In genomic region chr5:140652587-140652986, GRCm38 (mm10) we compare ENCODE assay signal across 12 mouse cellular contexts. TPM values are rescaled to one million over a fixed set of nuclear protein-coding genes. Genes with fewer than 3 reads are reported as not detected.
A peak's percentile ranks its signal among the peaks of the same experiment; 100 is the strongest.
DNase-seq lines count a peak whose midpoint lies in the region; ATAC-seq and TF ChIP-seq lines count a peak whose summit lies in the region.
"Had no signal": no experiment of that assay in that cellular context is flagged by ENCODE, and none has a peak within 500 bp of the region (broad histone marks: within the 10 kb centered on the region; RNA-seq: fewer than 3 reads in every experiment).

No protein-coding gene starts in this region.

- H3K4me2 ChIP-seq in limb, embryonic 14.5 days (replicated peaks; ENCODE audit: low read depth, low read length, severe bottlenecking) = no peak overlapping the region
- H3K4me2 ChIP-seq in stomach, embryonic 14.5 days (replicated peaks; ENCODE audit: low read depth, low read length) = no peak overlapping the region
- H3K4me2 ChIP-seq: liver, embryonic 11.5 days; neural tube, embryonic 12.5 days had no signal

- peak overlapping the region; percentile 63; the same call in 1 of the 2 replicates for H3K27ac ChIP-seq in heart, embryonic 10.5 days
- peak overlapping the region; percentile 52; the same call in 1 of the 2 replicates for H3K27ac ChIP-seq in limb, embryonic 14.5 days (replicated peaks; ENCODE audit: low read depth, low read length)
- no peak overlapping the region for H3K27ac ChIP-seq in limb, embryonic 10.5 days
- H3K27ac ChIP-seq in stomach, embryonic 14.5 days (ENCODE audit: low read length) = peak overlapping the region; percentile 21; the same call in 1 of the 2 replicates
- H3K27ac ChIP-seq: neural tube, embryonic 12.5 days had no signal

- H3K9me3 ChIP-seq in heart, embryonic 10.5 days = no peaks in the 10 kb centered on the region
- no peaks in the 10 kb centered on the region for H3K9me3 ChIP-seq in limb, embryonic 14.5 days (ENCODE audit: control insufficient read depth, low read length)
- no peaks in the 10 kb centered on the region for H3K9me3 ChIP-seq in limb, embryonic 10.5 days (replicated peaks)
- no peaks in the 10 kb centered on the region for H3K9me3 ChIP-seq in stomach, embryonic 14.5 days (ENCODE audit: control insufficient read depth, low read depth, low read length)
- H3K9me3 ChIP-seq: neural tube, embryonic 12.5 days had no signal

- no peak for TF ChIP-seq POLR2A in limb, embryonic 14.5 days (IDR thresholded peaks at IDR 0.05; ENCODE audit: borderline replicate concordance, extremely low read depth, insufficient read depth, insufficient read length)

- DNase-seq in heart, embryonic 10.5 days (ENCODE audit: low spot score) = no peak
- DNase-seq in heart, adult 8-10 months (ENCODE audit: low spot score) = no peak
- DNase-seq in limb, embryonic 14.5 days (ENCODE audit: low spot score) = peak; percentile 69
- no peak for DNase-seq in limb, embryonic 10.5 days (ENCODE audit: low spot score)
- DNase-seq in heart, postnatal 4 days = peak; percentile 74
- no peak for DNase-seq in thymus, postnatal 36 days
- DNase-seq: cerebellum, adult 2 months; thymus, postnatal 4 days had no signal

- H3K4me1 ChIP-seq in heart, embryonic 10.5 days = peaks cover 32% of the 10 kb centered on the region
- peaks cover 10% of the 10 kb centered on the region for H3K4me1 ChIP-seq in limb, embryonic 14.5 days (ENCODE audit: control insufficient read depth, insufficient read depth, low read length)
- H3K4me1 ChIP-seq in limb, embryonic 10.5 days = peaks cover 20% of the 10 kb centered on the region
- H3K4me1 ChIP-seq in stomach, embryonic 14.5 days (ENCODE audit: control insufficient read depth, insufficient read depth, low read length) = peaks cover 11% of the 10 kb centered on the region; the same call in 1 of the 2 replicates

- H3K27me3 ChIP-seq in heart, embryonic 10.5 days (ENCODE audit: insufficient read depth, poor library complexity, severe bottlenecking) = 0 out of 2 replicates have a peak, but pooled peaks cover 8% of the 10 kb centered on the region
- H3K27me3 ChIP-seq in limb, embryonic 14.5 days (ENCODE audit: control insufficient read depth, insufficient read depth, low read length) = no peaks in the 10 kb centered on the region
- H3K27me3 ChIP-seq in limb, embryonic 10.5 days (ENCODE audit: low read depth, poor library complexity, severe bottlenecking) = no peaks in the 10 kb centered on the region
- H3K27me3 ChIP-seq in stomach, embryonic 14.5 days (ENCODE audit: control insufficient read depth, insufficient read depth, low read length) = no peaks in the 10 kb centered on the region
- H3K27me3 ChIP-seq: neural tube, embryonic 12.5 days had no signal

- no peak overlapping the region for H3K9ac ChIP-seq in limb, embryonic 14.5 days (ENCODE audit: low read depth, low read length, severe bottlenecking)
- no peak overlapping the region for H3K9ac ChIP-seq in stomach, embryonic 14.5 days (replicated peaks; ENCODE audit: low read depth, low read length)
- H3K9ac ChIP-seq: neural tube, embryonic 12.5 days had no signal

- ATAC-seq in limb, embryonic 14.5 days (ENCODE audit: low FRiP score, low read depth) = no peak
- ATAC-seq in stomach, embryonic 14.5 days (ENCODE audit: insufficient number of reproducible peaks, insufficient read depth, low FRiP score, low read depth) = no peak
- ATAC-seq in erythroid progenitor cell, adult 5-6 weeks (replicated peaks; ENCODE audit: low FRiP score, poor library complexity, severe bottlenecking) = no peak

- 66% methylated on average over 7 of the region's 7 CpGs for WGBS in heart, embryonic 10.5 days
- 62% methylated on average over 7 of the region's 7 CpGs for WGBS in limb, embryonic 14.5 days
- 81% methylated on average over 7 of the region's 7 CpGs for WGBS in limb, embryonic 10.5 days
- WGBS in stomach, embryonic 14.5 days = 61% methylated on average over 7 of the region's 7 CpGs

- no peak overlapping the region for H3K4me3 ChIP-seq in heart, embryonic 10.5 days
- no peak overlapping the region for H3K4me3 ChIP-seq in limb, embryonic 14.5 days (replicated peaks; ENCODE audit: low read length)
- no peak overlapping the region for H3K4me3 ChIP-seq in limb, embryonic 10.5 days
- H3K4me3 ChIP-seq in stomach, embryonic 14.5 days (ENCODE audit: low read depth, low read length) = no peak overlapping the region
- H3K4me3 ChIP-seq: neural tube, embryonic 12.5 days had no signal

- no peaks in the 10 kb centered on the region for H3K36me3 ChIP-seq in heart, embryonic 10.5 days
- H3K36me3 ChIP-seq in limb, embryonic 14.5 days (ENCODE audit: control insufficient read depth, insufficient read depth, low read length) = no peaks in the 10 kb centered on the region
- no peaks in the 10 kb centered on the region for H3K36me3 ChIP-seq in limb, embryonic 10.5 days
- H3K36me3 ChIP-seq in stomach, embryonic 14.5 days (ENCODE audit: control insufficient read depth, insufficient read depth, low read length) = no peaks in the 10 kb centered on the region
- H3K36me3 ChIP-seq: neural tube, embryonic 12.5 days had no signal

RNA-seq across cellular contexts. Expression of gene Ttyh3, which starts 3.8 kb away (rescaled TPM):
- polyA plus RNA-seq in heart, embryonic 10.5 days (2016; fragmentation: Nextera tagmentation; extraction: Ambion mirVana) = 23.5 and 32.9 TPM in 2 replicates
- 10 to 100 TPM in 2 of 4 experiments, 1 to 10 TPM in 2; 8.8 to 11.5 (median 9.9) TPM for total RNA-seq in heart, adult 8-10 months (2022)
- 118 and 180 TPM in 2 replicates for polyA plus RNA-seq in limb, embryonic 14.5 days (2012; rRNA removed)
- 57.5 and 66.3 TPM in 2 replicates for polyA plus RNA-seq in limb, embryonic 14.5 days (2014; fragmentation: Nextera tagmentation; extraction: Ambion mirVana)
- polyA plus RNA-seq in limb, embryonic 10.5 days (2016; fragmentation: Nextera tagmentation; extraction: Ambion mirVana) = 36.6 and 47.0 TPM in 2 replicates
- total RNA-seq in heart, postnatal 4 days (2021) = 10 to 100 TPM; 83.0 to 90.4 TPM
- 41.9 and 43.1 TPM in 2 replicates for polyA plus RNA-seq in stomach, embryonic 14.5 days (2014; fragmentation: Nextera tagmentation; extraction: Ambion mirVana)
- 21.8 and 26.7 TPM in 2 replicates for total RNA-seq in erythroid progenitor cell, adult 5-6 weeks (2015; ENCODE audit: low replicate concordance)
- total RNA-seq in erythroid progenitor cell, adult 5-6 weeks (2017; ENCODE audit: low replicate concordance) = 21.2 and 23.2 TPM in 2 replicates

RNA-seq across cellular contexts. Expression of gene Lfng, which starts 45.5 kb away (rescaled TPM):
- polyA plus RNA-seq in heart, embryonic 10.5 days (2016; fragmentation: Nextera tagmentation; extraction: Ambion mirVana) = 3.8 and 4.7 TPM in 2 replicates
- total RNA-seq in heart, adult 8-10 months (2022) = 1 to 10 TPM; 6.0 to 8.3 (median 6.9) TPM
- polyA plus RNA-seq in limb, embryonic 14.5 days (2012; rRNA removed) = 38.9 and 48.2 TPM in 2 replicates
- 19.2 and 21.4 TPM in 2 replicates for polyA plus RNA-seq in limb, embryonic 14.5 days (2014; fragmentation: Nextera tagmentation; extraction: Ambion mirVana)
- polyA plus RNA-seq in limb, embryonic 10.5 days (2016; fragmentation: Nextera tagmentation; extraction: Ambion mirVana) = 4.3 and 5.8 TPM in 2 replicates
- total RNA-seq in heart, postnatal 4 days (2021) = 10 to 100 TPM; 11.6 to 12.1 TPM
- 22.4 and 25.8 TPM in 2 replicates for polyA plus RNA-seq in stomach, embryonic 14.5 days (2014; fragmentation: Nextera tagmentation; extraction: Ambion mirVana)
- 19.7 and 20.5 TPM in 2 replicates for total RNA-seq in erythroid progenitor cell, adult 5-6 weeks (2015; ENCODE audit: low replicate concordance)
- 1.9 and 11.4 TPM in 2 replicates for total RNA-seq in erythroid progenitor cell, adult 5-6 weeks (2017; ENCODE audit: low replicate concordance)

RNA-seq across cellular contexts. Expression of gene Iqce, which starts 49.6 kb away (rescaled TPM):
- 11.4 and 17.9 TPM in 2 replicates for polyA plus RNA-seq in heart, embryonic 10.5 days (2016; fragmentation: Nextera tagmentation; extraction: Ambion mirVana)
- 1 to 10 TPM; 4.5 to 7.8 (median 5.6) TPM for total RNA-seq in heart, adult 8-10 months (2022)
- polyA plus RNA-seq in limb, embryonic 14.5 days (2012; rRNA removed) = 38.3 and 43.1 TPM in 2 replicates
- polyA plus RNA-seq in limb, embryonic 14.5 days (2014; fragmentation: Nextera tagmentation; extraction: Ambion mirVana) = 23.4 and 24.0 TPM in 2 replicates
- polyA plus RNA-seq in limb, embryonic 10.5 days (2016; fragmentation: Nextera tagmentation; extraction: Ambion mirVana) = 24.2 and 24.9 TPM in 2 replicates
- total RNA-seq in heart, postnatal 4 days (2021) = 10 to 100 TPM; 11.3 to 12.8 TPM
- 24.7 and 28.1 TPM in 2 replicates for polyA plus RNA-seq in stomach, embryonic 14.5 days (2014; fragmentation: Nextera tagmentation; extraction: Ambion mirVana)
- 1.7 and 2.5 TPM in 2 replicates for total RNA-seq in erythroid progenitor cell, adult 5-6 weeks (2015; ENCODE audit: low replicate concordance)
- total RNA-seq in erythroid progenitor cell, adult 5-6 weeks (2017; ENCODE audit: low replicate concordance) = 3.3 and 6.2 TPM in 2 replicates

RNA-seq across cellular contexts. Expression of gene Brat1, which starts 52.2 kb away (rescaled TPM):
- polyA plus RNA-seq in heart, embryonic 10.5 days (2016; fragmentation: Nextera tagmentation; extraction: Ambion mirVana) = 18.6 and 19.1 TPM in 2 replicates
- 1 to 10 TPM; 6.7 to 8.2 (median 7.8) TPM for total RNA-seq in heart, adult 8-10 months (2022)
- 29.6 and 38.6 TPM in 2 replicates for polyA plus RNA-seq in limb, embryonic 14.5 days (2012; rRNA removed)
- 19.9 and 22.2 TPM in 2 replicates for polyA plus RNA-seq in limb, embryonic 14.5 days (2014; fragmentation: Nextera tagmentation; extraction: Ambion mirVana)
- polyA plus RNA-seq in limb, embryonic 10.5 days (2016; fragmentation: Nextera tagmentation; extraction: Ambion mirVana) = 21.8 and 22.2 TPM in 2 replicates
- 1 to 10 TPM; 8.3 to 9.0 TPM for total RNA-seq in heart, postnatal 4 days (2021)
- polyA plus RNA-seq in stomach, embryonic 14.5 days (2014; fragmentation: Nextera tagmentation; extraction: Ambion mirVana) = 12.5 and 14.8 TPM in 2 replicates
- 0.84 and 2.2 TPM in 2 replicates for total RNA-seq in erythroid progenitor cell, adult 5-6 weeks (2015; ENCODE audit: low replicate concordance)
- 1.9 and 2.0 TPM in 2 replicates for total RNA-seq in erythroid progenitor cell, adult 5-6 weeks (2017; ENCODE audit: low replicate concordance)

Comparison
In these comparisons a context has a peak if more than half of its experiments do, and no peak if none do; other contexts are left out.
1. DNase-seq: peak in limb, embryonic 14.5 days (single experiment) and heart, postnatal 4 days (single experiment); none in heart, embryonic 10.5 days (single experiment), heart, adult 8-10 months (single experiment), limb, embryonic 10.5 days (single experiment) and thymus, postnatal 36 days (0 of 2).